Mouse (Mus musculus) heart, embryonic 16.5 days (tissue): ENCODE results near the gene Creg1. TPM values are rescaled to one million over a fixed set of nuclear protein-coding genes. Genes with fewer than 3 reads are reported as not detected.
"Not testable (repeated sequence)": the region's sequence is repeated elsewhere in the genome, so short reads cannot be mapped to it uniquely, and the experiment has no call there.

ENCODE experiments used
- ATAC-seq: fragments of 200-750 bp; cut with Nextera tagmentation; replicated peaks from 2 replicates; pipeline ENCODE4 v1.8.0; 2017; ENCODE audit warnings: moderate number of reproducible peaks; ENCODE audit not compliant: insufficient read depth, low FRiP score; ENCODE audit errors: extremely low read depth
- H3K27ac ChIP-seq: fragments of 300-500 bp; sonication (generic); 2 replicates; pipeline ENCODE4 v1.5.1; 2014; ENCODE audit warnings: mild to moderate bottlenecking, low read length, control low read depth, moderate library complexity
- H3K27me3 ChIP-seq: fragments of 300-500 bp; sonication (generic); 2 replicates; pipeline ENCODE4 v1.6.1; 2014; ENCODE audit warnings: low read length, mixed read lengths; ENCODE audit not compliant: control insufficient read depth, insufficient read depth
- H3K36me3 ChIP-seq: fragments of 300-500 bp; sonication (generic); 2 replicates; pipeline ENCODE4 v1.6.1; 2014; ENCODE audit not compliant: control insufficient read depth, insufficient read depth
- H3K4me1 ChIP-seq: fragments of 300-500 bp; sonication (generic); 2 replicates; pipeline ENCODE4 v1.6.1; 2014; ENCODE audit warnings: low read length, mixed read lengths; ENCODE audit not compliant: control insufficient read depth, insufficient read depth
- H3K4me2 ChIP-seq: fragments of 300-500 bp; sonication (generic); 2 replicates; pipeline ENCODE4 v1.6.1; 2014; ENCODE audit warnings: low read depth, mild to moderate bottlenecking, control low read depth, low read length
- H3K4me3 ChIP-seq: fragments of 300-500 bp; sonication (generic); 2 replicates; pipeline ENCODE4 v1.5.1; 2014; ENCODE audit warnings: mild to moderate bottlenecking, control low read depth, low read length
- H3K9ac ChIP-seq: fragments of 300-500 bp; sonication (generic); 2 replicates; pipeline ENCODE4 v1.6.1; 2014; ENCODE audit warnings: low read length, control low read depth
- H3K9me3 ChIP-seq: fragments of 300-500 bp; sonication (generic); replicated peaks from 2 replicates; pipeline ENCODE4 v1.6.1; 2016; ENCODE audit warnings: low read length; ENCODE audit not compliant: control insufficient read depth
- WGBS: fragments of 180-500 bp; shearing (Covaris S2); extraction: QIAGEN DNeasy Blood & Tissue Kit; methylation state at CpG from one replicate; pipeline ENCODE4 v1.1.7; 2014; 5-methylcytosine and 5-hydroxymethylcytosine counted together
- polyA plus RNA-seq: library from polyadenylated mRNA; unstranded; fragments of >200 nt; fragmentation: Nextera tagmentation; extraction: Ambion mirVana; gene quantifications from 2 replicates; pipeline ENCODE4 v1.2.1, GENCODE M21; 2015

The Creg1 gene
- polyA plus RNA-seq, 1 experiment from 2014 or later, result 73.2 TPM

DNA sequence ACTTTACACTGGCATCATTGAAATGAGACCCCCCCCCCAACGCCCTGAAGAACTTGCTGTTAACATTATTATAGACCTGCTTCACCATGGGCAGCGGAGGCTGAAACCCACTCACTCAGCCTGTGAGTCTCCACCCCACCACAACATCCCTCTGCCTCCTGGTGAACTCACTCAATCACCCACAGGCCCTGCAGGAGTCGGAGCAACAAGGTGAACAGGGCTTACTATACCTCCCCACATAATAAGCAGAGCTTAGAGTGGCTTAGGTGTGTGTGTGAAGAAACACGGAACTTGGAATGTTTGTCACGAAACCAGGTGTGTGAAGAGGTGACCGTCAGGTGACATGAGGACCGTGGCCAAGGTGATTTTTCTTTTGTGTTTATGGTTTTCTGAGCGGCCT is 21.6 kb upstream of the Creg1 start:
- Histone ChIP-seq H3K36me3 (no peaks in the 10 kb centered on the region), H3K9me3 (no peaks in the 10 kb centered on the region), H3K9ac (no peak overlapping the region), H3K4me2 (no peak overlapping the region), H3K4me1 (no peaks in the 10 kb centered on the region), H3K27me3 (no peaks in the 10 kb centered on the region), H3K27ac (no peak overlapping the region), H3K4me3 (no peak overlapping the region)
- no peak for ATAC-seq
- WGBS, result 86% methylated on average over 8 of the region's 8 CpGs

GRCm38 (mm10) chr1:165748053-165748452 is 15.5 kb upstream of the Creg1 start:
- WGBS, result 20% methylated on average over 11 of the region's 11 CpGs

DNA sequence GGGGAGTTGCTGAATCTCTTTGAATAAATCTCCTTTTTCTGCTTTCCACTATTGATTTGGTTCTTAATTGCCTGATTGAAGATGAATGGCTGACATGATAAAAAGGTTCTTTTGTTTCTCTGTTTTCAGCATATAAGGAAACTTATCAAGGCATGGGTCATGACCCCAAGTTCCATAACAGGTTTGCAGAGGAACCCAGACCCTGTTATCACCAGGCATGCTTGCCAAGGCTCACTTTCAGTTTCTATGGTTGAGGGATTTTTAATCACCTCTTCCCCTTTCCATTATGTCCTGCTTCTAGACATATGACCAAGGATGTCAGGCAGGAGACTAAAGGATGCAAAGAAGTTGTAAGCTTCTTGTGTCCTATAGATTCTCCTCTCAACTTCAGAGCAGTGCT is 12.4 kb upstream of the Creg1 start:
- no peak overlapping the region for H3K4me2 ChIP-seq
- no peak overlapping the region for H3K27ac ChIP-seq
- H3K4me1 ChIP-seq, result peaks cover 11% of the 10 kb centered on the region
- H3K9me3 ChIP-seq, result no peaks in the 10 kb centered on the region
- H3K27me3 ChIP-seq, result no peaks in the 10 kb centered on the region
- no peak for ATAC-seq
- no peak overlapping the region for H3K9ac ChIP-seq
- H3K4me3 ChIP-seq, result no peak overlapping the region
- H3K36me3 ChIP-seq, result no peaks in the 10 kb centered on the region

More at GRCm38 (mm10) chr1:165748053-165748452, 15.5 kb upstream of the Creg1 start:
- Histone ChIP-seq H3K27ac (no peak overlapping the region), H3K9me3 (no peaks in the 10 kb centered on the region), H3K9ac (no peak overlapping the region), H3K36me3 (no peaks in the 10 kb centered on the region), H3K4me3 (no peak overlapping the region), H3K27me3 (no peaks in the 10 kb centered on the region), H3K4me1 (peaks cover 11% of the 10 kb centered on the region), H3K4me2 (no peak overlapping the region)
- peak; percentile 72; the same call in 1 of the 2 replicates for ATAC-seq

GRCm38 (mm10) chr1:165751838-165752237 is 11.7 kb upstream of the Creg1 start:
- Histone ChIP-seq H3K4me1 (peaks cover 11% of the 10 kb centered on the region), H3K9ac (no peak overlapping the region), H3K27ac (no peak overlapping the region), H3K9me3 (no peaks in the 10 kb centered on the region), H3K4me2 (no peak overlapping the region), H3K36me3 (no peaks in the 10 kb centered on the region), H3K4me3 (no peak overlapping the region), H3K27me3 (no peaks in the 10 kb centered on the region)
- WGBS, result 67% methylated on average over 5 of the region's 5 CpGs
- no peak for ATAC-seq

DNA sequence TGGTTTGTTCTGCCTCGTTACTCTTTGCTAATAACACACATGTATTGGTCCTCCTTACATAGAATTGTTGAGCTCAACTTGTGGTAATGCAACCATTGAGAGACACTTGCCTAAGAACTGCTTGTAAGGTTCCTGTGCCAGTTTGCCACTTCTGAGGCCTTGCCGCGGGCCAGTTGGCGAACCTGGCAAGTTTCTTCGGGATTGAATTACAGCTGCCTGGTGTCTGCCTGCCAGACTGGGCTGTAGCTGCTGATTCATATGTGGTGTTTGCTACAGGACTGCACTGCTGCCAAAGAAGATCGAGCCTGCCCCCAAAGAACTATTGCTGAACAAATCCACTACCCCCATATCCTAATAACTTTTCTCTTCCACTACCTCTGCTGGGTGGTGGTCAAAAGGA is 9.3 kb upstream of the Creg1 start:
- Histone ChIP-seq H3K36me3 (no peaks in the 10 kb centered on the region), H3K4me1 (peaks cover 6% of the 10 kb centered on the region), H3K9me3 (no peaks in the 10 kb centered on the region), H3K4me3 (no peak overlapping the region), H3K9ac (no peak overlapping the region), H3K27ac (no peak overlapping the region), H3K4me2 (no peak overlapping the region), H3K27me3 (no peaks in the 10 kb centered on the region)
- WGBS, result 84% methylated on average over 6 of the region's 6 CpGs
- no peak for ATAC-seq

- H3K4me3 ChIP-seq, result no peak overlapping the region
- WGBS, result 34% methylated on average over 4 of the region's 4 CpGs
- no peak overlapping the region for H3K9ac ChIP-seq
- H3K27me3 ChIP-seq, result no peaks in the 10 kb centered on the region
- H3K4me1 ChIP-seq, result peaks cover 6% of the 10 kb centered on the region
- H3K27ac ChIP-seq, result no peak overlapping the region
- H3K4me2 ChIP-seq, result no peak overlapping the region
- no peaks in the 10 kb centered on the region for H3K9me3 ChIP-seq
- ATAC-seq, result no peak
- H3K36me3 ChIP-seq, result no peaks in the 10 kb centered on the region
Measured at GRCm38 (mm10) chr1:165755194-165755593, 8.4 kb upstream of the Creg1 start.

- WGBS, result 83% methylated on average over 3 of the region's 3 CpGs
- H3K9ac ChIP-seq, result no peak overlapping the region
- peaks cover 8% of the 10 kb centered on the region for H3K4me1 ChIP-seq
- H3K36me3 ChIP-seq, result no peaks in the 10 kb centered on the region
- H3K4me2 ChIP-seq, result no peak overlapping the region
- H3K4me3 ChIP-seq, result no peak overlapping the region
- H3K27me3 ChIP-seq, result no peaks in the 10 kb centered on the region
- no peak overlapping the region for H3K27ac ChIP-seq
- no peaks in the 10 kb centered on the region for H3K9me3 ChIP-seq
- no peak for ATAC-seq
Measured at GRCm38 (mm10) chr1:165761522-165762305, 1.8 kb upstream of the Creg1 start.

- H3K36me3 ChIP-seq, H3K4me3 ChIP-seq, ATAC-seq, H3K27me3 ChIP-seq, H3K4me2 ChIP-seq, H3K9me3 ChIP-seq, H3K4me1 ChIP-seq, H3K9ac ChIP-seq, H3K27ac ChIP-seq: not testable (repeated sequence)
- 76% methylated on average over 2 of the region's 2 CpGs for WGBS
Measured at GRCm38 (mm10) chr1:165762498-165762897, 1.0 kb upstream of the Creg1 start.

DNA sequence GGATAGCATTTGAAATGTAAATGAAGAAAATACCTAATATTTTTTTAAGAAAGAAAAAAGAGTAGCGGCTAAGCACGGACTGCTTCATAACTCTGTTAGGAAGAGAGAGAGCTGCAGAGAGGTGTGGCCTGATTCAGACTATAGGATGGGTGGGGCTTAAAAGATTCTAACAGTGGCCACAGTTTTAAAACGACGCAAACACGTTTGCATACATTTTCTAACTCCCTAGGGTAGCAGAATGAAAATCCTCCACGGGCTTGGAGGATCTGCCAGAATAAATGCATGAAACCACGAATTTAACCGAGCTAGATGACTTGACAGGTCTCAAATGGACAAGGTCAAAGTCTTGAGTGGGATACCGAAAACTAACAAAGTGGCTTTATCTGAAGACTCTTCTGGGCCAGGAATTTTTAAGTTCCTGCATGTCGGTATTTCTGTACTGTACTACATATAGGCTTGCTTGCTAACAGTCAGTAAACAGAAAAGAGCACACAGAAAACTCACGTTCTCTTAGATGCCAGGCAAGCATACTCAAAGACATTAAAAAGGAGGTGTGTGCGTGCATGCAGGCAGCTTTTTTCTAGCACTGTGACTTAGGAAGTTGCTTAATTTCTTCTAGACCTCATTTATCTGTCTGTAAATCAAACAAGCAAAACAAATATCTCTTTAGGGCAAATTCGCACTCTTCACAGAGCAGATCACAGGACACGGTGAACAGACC is 472 bp upstream of the Creg1 start:
- ATAC-seq, result 0 out of 2 replicates have a peak, but pooled peaks have one; percentile 31
- no peaks in the 10 kb centered on the region for H3K36me3 ChIP-seq
- peak overlapping the region; percentile 3; the same call in 1 of the 2 replicates for H3K27ac ChIP-seq
- H3K4me1 ChIP-seq, result peaks cover 8% of the 10 kb centered on the region
- 23% methylated on average over 14 of the region's 14 CpGs for WGBS
- peak overlapping the region; percentile 88 for H3K4me3 ChIP-seq
- H3K4me2 ChIP-seq, result peak overlapping the region; percentile 94
- no peaks in the 10 kb centered on the region for H3K9me3 ChIP-seq
- no peaks in the 10 kb centered on the region for H3K27me3 ChIP-seq
- H3K9ac ChIP-seq, result no peak overlapping the region
